Mouse (Mus musculus): ENCODE data around the gene Pik3cb. TPM values are rescaled to one million over a fixed set of nuclear protein-coding genes. Genes with fewer than 3 reads are reported as not detected.

The Pik3cb gene
- polyA plus RNA-seq, 1 experiment, result 3.0 TPM

GRCm38 (mm10) chr9:99163420-99164147 lies 23.2 kb upstream of the Pik3cb start:
- H3K36me3 ChIP-seq (ENCODE audit: control insufficient read depth, insufficient read depth), result no peaks in the 10 kb centered on the region
- H3K4me3 ChIP-seq, result no peak overlapping the region
- TF ChIP-seq MYOG (IDR thresholded peaks at IDR 0.05; ENCODE audit: control insufficient read depth in 1 of 3, insufficient read depth in 1 of 3, insufficient read length in 2 of 3, low read depth in 2 of 3) (no peak), MAX (IDR thresholded peaks at IDR 0.05; ENCODE audit: low read depth) (no peak), POLR2A (IDR thresholded peaks at IDR 0.05; ENCODE audit: insufficient read length, low read depth) (no peak), SRF (IDR thresholded peaks at IDR 0.05; ENCODE audit: control insufficient read depth, insufficient read length, low read depth) (no peak), MYOD1 (IDR thresholded peaks at IDR 0.05; ENCODE audit: control insufficient read depth in 1 of 3, insufficient read length in 2 of 3, low read depth in 2 of 3) (no peak), CEBPB (IDR thresholded peaks at IDR 0.05; ENCODE audit: insufficient read depth, poor library complexity, severe bottlenecking) (no peak), REST (IDR thresholded peaks at IDR 0.05; ENCODE audit: insufficient read depth, insufficient read length) (no peak), USF1 (IDR thresholded peaks at IDR 0.05; ENCODE audit: low read depth) (no peak), TCF12 (IDR thresholded peaks at IDR 0.05; ENCODE audit: insufficient read depth, poor library complexity, severe bottlenecking) (no peak), POLR2AphosphoS2 (IDR thresholded peaks at IDR 0.05; ENCODE audit: insufficient read length, low read depth) (no peak), E2F4 (IDR thresholded peaks at IDR 0.05; ENCODE audit: insufficient read depth) (no peak), TCF3 (IDR thresholded peaks at IDR 0.05; ENCODE audit: insufficient read length, low read depth) (no peak)
- no peak overlapping the region for H3ac ChIP-seq (ENCODE audit: control insufficient read depth, insufficient read length)
- no peaks in the 10 kb centered on the region for H3K27me3 ChIP-seq (ENCODE audit: control insufficient read depth, insufficient read depth, insufficient read length)
- H3K79me2 ChIP-seq (ENCODE audit: control insufficient read depth, insufficient read depth), result no peaks in the 10 kb centered on the region
- H3K4me2 ChIP-seq (ENCODE audit: low read depth), result no peak overlapping the region

GRCm38 (mm10) chr9:99162839-99163238 lies 22.4 kb upstream of the Pik3cb start:
- Histone ChIP-seq H3K4me3 (no peak overlapping the region), H3K36me3 (ENCODE audit: control insufficient read depth, insufficient read depth) (no peaks in the 10 kb centered on the region), H3K79me2 (ENCODE audit: control insufficient read depth, insufficient read depth) (no peaks in the 10 kb centered on the region), H3K27me3 (ENCODE audit: control insufficient read depth, insufficient read depth, insufficient read length) (no peaks in the 10 kb centered on the region), H3ac (ENCODE audit: control insufficient read depth, insufficient read length) (no peak overlapping the region), H3K4me2 (ENCODE audit: low read depth) (no peak overlapping the region)
- no peak for TF ChIP-seq CEBPB (IDR thresholded peaks at IDR 0.05; ENCODE audit: insufficient read depth, poor library complexity, severe bottlenecking)
- no peak for TF ChIP-seq REST (IDR thresholded peaks at IDR 0.05; ENCODE audit: insufficient read depth, insufficient read length)
- TF ChIP-seq MYOD1 (IDR thresholded peaks at IDR 0.05; ENCODE audit: control insufficient read depth in 1 of 3, insufficient read length in 2 of 3, low read depth in 2 of 3), result no peak

GRCm38 (mm10) chr9:99160780-99161179 lies 20.4 kb upstream of the Pik3cb start:
- Histone ChIP-seq H3K4me2 (ENCODE audit: low read depth) (no peak overlapping the region), H3K36me3 (ENCODE audit: control insufficient read depth, insufficient read depth) (no peaks in the 10 kb centered on the region), H3K4me3 (no peak overlapping the region), H3K27me3 (ENCODE audit: control insufficient read depth, insufficient read depth, insufficient read length) (no peaks in the 10 kb centered on the region), H3K79me2 (ENCODE audit: control insufficient read depth, insufficient read depth) (no peaks in the 10 kb centered on the region), H3ac (ENCODE audit: control insufficient read depth, insufficient read length) (no peak overlapping the region)
- TF ChIP-seq POLR2AphosphoS2 (IDR thresholded peaks at IDR 0.05; ENCODE audit: insufficient read length, low read depth), result no peak

- H3K4me3 ChIP-seq, result no peak overlapping the region
- H3ac ChIP-seq (ENCODE audit: control insufficient read depth, insufficient read length), result no peak overlapping the region
- TF ChIP-seq TCF3 (IDR thresholded peaks at IDR 0.05; ENCODE audit: insufficient read length, low read depth), result no peak
- TF ChIP-seq MYOD1 (IDR thresholded peaks at IDR 0.05; ENCODE audit: control insufficient read depth in 1 of 3, insufficient read length in 2 of 3, low read depth in 2 of 3), result no peak
- TF ChIP-seq E2F4 (IDR thresholded peaks at IDR 0.05; ENCODE audit: insufficient read depth), result no peak
- no peak for TF ChIP-seq MAX (IDR thresholded peaks at IDR 0.05; ENCODE audit: low read depth)
- TF ChIP-seq REST (IDR thresholded peaks at IDR 0.05; ENCODE audit: insufficient read depth, insufficient read length), result no peak
- TF ChIP-seq USF1 (IDR thresholded peaks at IDR 0.05; ENCODE audit: low read depth), result no peak
- no peak for TF ChIP-seq TCF12 (IDR thresholded peaks at IDR 0.05; ENCODE audit: insufficient read depth, poor library complexity, severe bottlenecking)
- TF ChIP-seq POLR2A (IDR thresholded peaks at IDR 0.05; ENCODE audit: insufficient read length, low read depth), result no peak
- H3K79me2 ChIP-seq (ENCODE audit: control insufficient read depth, insufficient read depth), result no peaks in the 10 kb centered on the region
- H3K27me3 ChIP-seq (ENCODE audit: control insufficient read depth, insufficient read depth, insufficient read length), result no peaks in the 10 kb centered on the region
- no peaks in the 10 kb centered on the region for H3K36me3 ChIP-seq (ENCODE audit: control insufficient read depth, insufficient read depth)
- no peak overlapping the region for H3K4me2 ChIP-seq (ENCODE audit: low read depth)
These were observed 19.5 kb upstream of the Pik3cb start for GRCm38 (mm10) chr9:99159932-99160331.

- Histone ChIP-seq H3K4me3 (no peak overlapping the region), H3K36me3 (ENCODE audit: control insufficient read depth, insufficient read depth) (no peaks in the 10 kb centered on the region), H3ac (ENCODE audit: control insufficient read depth, insufficient read length) (no peak overlapping the region), H3K79me2 (ENCODE audit: control insufficient read depth, insufficient read depth) (no peaks in the 10 kb centered on the region), H3K4me2 (ENCODE audit: low read depth) (no peak overlapping the region), H3K27me3 (ENCODE audit: control insufficient read depth, insufficient read depth, insufficient read length) (no peaks in the 10 kb centered on the region)
- TF ChIP-seq CEBPB (IDR thresholded peaks at IDR 0.05; ENCODE audit: insufficient read depth, poor library complexity, severe bottlenecking) (no peak), E2F4 (IDR thresholded peaks at IDR 0.05; ENCODE audit: insufficient read depth) (no peak), USF1 (IDR thresholded peaks at IDR 0.05; ENCODE audit: low read depth) (no peak), TCF3 (IDR thresholded peaks at IDR 0.05; ENCODE audit: insufficient read length, low read depth) (no peak), REST (IDR thresholded peaks at IDR 0.05; ENCODE audit: insufficient read depth, insufficient read length) (no peak), MAX (IDR thresholded peaks at IDR 0.05; ENCODE audit: low read depth) (no peak), MYOG (IDR thresholded peaks at IDR 0.05; ENCODE audit: control insufficient read depth in 1 of 3, insufficient read depth in 1 of 3, insufficient read length in 2 of 3, low read depth in 2 of 3) (no peak), POLR2AphosphoS2 (IDR thresholded peaks at IDR 0.05; ENCODE audit: insufficient read length, low read depth) (no peak), MYOD1 (IDR thresholded peaks at IDR 0.05; ENCODE audit: control insufficient read depth in 1 of 3, insufficient read length in 2 of 3, low read depth in 2 of 3) (no peak)
These were observed 18.3 kb upstream of the Pik3cb start for GRCm38 (mm10) chr9:99158708-99159107.

All from myocyte (in vitro differentiated cells).